Mouse (Mus musculus) ES-E14 (cell line): ENCODE measurements at regions not wholly inside any gene's neighbourhood (a gene's known extent, or its start where the extent isn't known, plus 50 kb on each side); places are given as distances from the start of the nearest gene placed in this dataset.

Experiments
- DNase-seq: peaks from one replicate; pipeline ENCODE4 v3.0.0-alpha.2; 2013; ENCODE audit warnings: low read depth, low spot score
- H3K27ac ChIP-seq: 2 replicates; pipeline ENCODE4 v1.5.1; 2012; ENCODE audit warnings: low read depth, mild to moderate bottlenecking, low read length, moderate library complexity, mixed read lengths; ENCODE audit not compliant: poor library complexity, insufficient read depth, severe bottlenecking
- H3K36me3 ChIP-seq: 2 replicates; pipeline ENCODE4 v1.6.1; 2012; ENCODE audit warnings: mild to moderate bottlenecking, low read length, moderate library complexity, mixed read lengths; ENCODE audit not compliant: control insufficient read depth, poor library complexity, insufficient read depth, severe bottlenecking
- H3K4me1 ChIP-seq, 2 experiments: fragments of 150-350 bp in 1 of 2; sonication (generic) in 1 of 2; 2 replicates each; pipeline ENCODE4 v1.6.1; 2012; ENCODE audit warnings: low read length in 2 of 2, mild to moderate bottlenecking in 1 of 2, mixed read lengths in 1 of 2; ENCODE audit not compliant: control insufficient read depth in 2 of 2, insufficient read depth in 2 of 2, poor library complexity in 1 of 2
- H3K4me3 ChIP-seq, 2 experiments: fragments of 150-350 bp in 1 of 2; sonication (generic) in 1 of 2; 2 replicates each; pipeline ENCODE4 v1.5.1; 2012; ENCODE audit warnings: low read length in 2 of 2, low read depth in 1 of 2, mild to moderate bottlenecking in 1 of 2, mixed read lengths in 1 of 2; ENCODE audit not compliant: insufficient read depth in 1 of 2, poor library complexity in 1 of 2, severe bottlenecking in 1 of 2
- H3K9ac ChIP-seq: 2 replicates; pipeline ENCODE4 v1.6.1; 2012; ENCODE audit warnings: low read depth, mild to moderate bottlenecking, low read length, mixed read lengths; ENCODE audit not compliant: poor library complexity, insufficient read depth, severe bottlenecking
- H3K9me3 ChIP-seq: fragments of 150-350 bp; sonication (generic); 2 replicates; pipeline ENCODE4 v1.6.1; 2012; ENCODE audit warnings: low read depth, mild to moderate bottlenecking, low read length; ENCODE audit not compliant: control insufficient read depth, insufficient read depth
- CHD2 ChIP-seq: IDR thresholded peaks from 2 replicates; pipeline ENCODE4 v1.6.1; 2014; ENCODE audit warnings: mild to moderate bottlenecking, low read depth, low read length, inconsistent platforms
- HCFC1 ChIP-seq: IDR thresholded peaks from 2 replicates; pipeline ENCODE4 v1.6.1; 2012; ENCODE audit warnings: low read length, inconsistent platforms, borderline replicate concordance; ENCODE audit not compliant: insufficient read depth
- MAFK ChIP-seq: IDR thresholded peaks from 2 replicates; pipeline ENCODE4 v1.6.1; 2014; ENCODE audit warnings: mild to moderate bottlenecking, low read depth, low read length, inconsistent platforms; ENCODE audit not compliant: insufficient read depth
- ZC3H11A ChIP-seq: IDR thresholded peaks from 2 replicates; pipeline ENCODE4 v1.6.1; 2012; ENCODE audit warnings: low read depth, mild to moderate bottlenecking, inconsistent platforms, low read length, borderline replicate concordance
- ZNF384 ChIP-seq: IDR thresholded peaks from 2 replicates; pipeline ENCODE4 v1.6.1; 2012; ENCODE audit warnings: low read depth, low read length, inconsistent platforms
- in situ Hi-C, 2 experiments: fragments of 600-800 bp; cut with MboI; formaldehyde crosslinking; loops; one replicate each; pipeline ENCODE4 v1.15.1; 2025; ENCODE audit warnings: low sequenced_read_pairs in 2 of 2, inconsistent platforms in 1 of 2; ENCODE audit not compliant: unreplicated experiment in 2 of 2

GRCm38 (mm10) chr1:179873772-179874555 is 70.5 kb upstream of the Ahctf1 start:
- DNase-seq = no peak
- H3K9ac ChIP-seq = no peak overlapping the region
- no peaks in the 10 kb centered on the region for H3K36me3 ChIP-seq
- no peak overlapping the region for H3K4me3 ChIP-seq
- TF ChIP-seq MAFK = no peak
- no peak for TF ChIP-seq ZC3H11A
- TF ChIP-seq CHD2 = no peak
- no peak for TF ChIP-seq HCFC1
- TF ChIP-seq ZNF384 = no peak
- no peaks in the 10 kb centered on the region for H3K9me3 ChIP-seq
- H3K27ac ChIP-seq = no peak overlapping the region
- in situ Hi-C loops = loop anchor here in 1 of 2 experiments (10.0 kb wide), 1 partner anchor 251 kb away; no protein-coding TSS in a partner anchor
- no peaks in the 10 kb centered on the region for H3K4me1 ChIP-seq

GRCm38 (mm10) chr1:179871961-179872360 is 68.5 kb upstream of the Ahctf1 start:
- DNase-seq = no peak
- in situ Hi-C loops = loop anchor here in 1 of 2 experiments (10.0 kb wide), 1 partner anchor 253 kb away; no protein-coding TSS in a partner anchor
- no peak for TF ChIP-seq ZNF384
- TF ChIP-seq ZC3H11A = no peak
- TF ChIP-seq CHD2 = no peak
- TF ChIP-seq HCFC1 = no peak
- no peak for TF ChIP-seq MAFK
- Histone ChIP-seq H3K4me3 (no peak overlapping the region), H3K9me3 (no peaks in the 10 kb centered on the region), H3K4me1 (no peaks in the 10 kb centered on the region), H3K27ac (no peak overlapping the region), H3K36me3 (no peaks in the 10 kb centered on the region), H3K9ac (no peak overlapping the region)

- Histone ChIP-seq H3K4me1 (no peaks in the 10 kb centered on the region), H3K27ac (no peak overlapping the region), H3K9ac (no peak overlapping the region), H3K36me3 (no peaks in the 10 kb centered on the region), H3K9me3 (no peaks in the 10 kb centered on the region), H3K4me3 (no peak overlapping the region)
- in situ Hi-C loops = no loop called here
- no peak for TF ChIP-seq ZNF384
- no peak for TF ChIP-seq HCFC1
- TF ChIP-seq CHD2 = no peak
- DNase-seq = no peak
Measured at GRCm38 (mm10) chr1:179868656-179869055, 65.2 kb upstream of the Ahctf1 start.

- TF ChIP-seq ZC3H11A (no peak), ZNF384 (no peak), HCFC1 (no peak), MAFK (no peak), CHD2 (no peak)
- no peak for DNase-seq
- H3K9me3 ChIP-seq = no peaks in the 10 kb centered on the region
- no peak overlapping the region for H3K4me3 ChIP-seq
- in situ Hi-C loops = no loop called here
- H3K36me3 ChIP-seq = no peaks in the 10 kb centered on the region
- H3K27ac ChIP-seq = no peak overlapping the region
- H3K9ac ChIP-seq = no peak overlapping the region
- peaks cover 0 to 4% of the 10 kb centered on the region in 2 experiments; a peak in 1 of 4 replicates for H3K4me1 ChIP-seq
Measured at GRCm38 (mm10) chr1:179867493-179867892, 64.0 kb upstream of the Ahctf1 start.
